Mouse (Mus musculus): ENCODE measurements at regions not wholly inside any gene's neighbourhood (a gene's known extent, or its start where the extent isn't known, plus 50 kb on each side); places are given as distances from the start of the nearest gene placed in this dataset.

DNA sequence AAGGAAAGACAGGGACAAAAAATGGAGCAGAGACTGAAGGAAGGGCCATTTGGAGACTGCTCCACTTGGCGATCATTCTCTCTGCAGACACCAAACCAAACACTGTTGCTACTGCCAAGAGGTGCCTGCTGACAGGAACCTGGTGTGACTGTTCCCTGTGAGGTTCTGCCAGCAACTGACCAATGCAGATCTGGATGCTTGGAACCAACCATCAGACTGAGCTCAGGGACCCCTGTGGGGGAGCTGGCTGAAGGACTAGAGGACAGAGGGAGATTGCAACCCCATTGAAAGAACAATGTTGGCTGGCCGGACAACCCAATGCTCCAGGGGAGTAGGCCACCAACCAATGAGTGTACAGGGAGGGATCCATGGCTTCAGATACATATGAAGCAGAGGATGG is 139.2 kb upstream of the Cep126 start:
- DNase-seq (ENCODE audit: low read depth, low spot score) = peak; percentile 28

DNA sequence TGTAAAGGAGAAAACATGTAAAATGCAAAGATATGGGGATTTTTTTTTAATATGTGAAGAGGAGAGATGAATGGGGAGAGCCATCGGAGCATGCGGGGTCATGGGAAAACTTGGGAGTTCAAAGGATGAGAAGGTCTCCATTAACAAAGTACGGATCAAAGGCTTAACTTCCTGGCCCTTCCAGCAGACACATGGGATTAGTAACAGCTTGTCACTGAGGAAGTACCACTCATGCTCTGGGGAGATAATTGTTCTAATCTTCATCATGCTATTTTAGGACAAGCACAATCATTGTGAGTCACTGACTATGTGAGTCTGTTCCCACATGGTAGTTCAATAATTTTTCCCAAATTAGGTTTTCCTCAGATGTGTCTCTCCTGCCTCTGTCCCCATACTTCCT is 115.4 kb upstream of the Cep126 start:
- DNase-seq (ENCODE audit: low read depth, low spot score) = peak; percentile 38

DNA sequence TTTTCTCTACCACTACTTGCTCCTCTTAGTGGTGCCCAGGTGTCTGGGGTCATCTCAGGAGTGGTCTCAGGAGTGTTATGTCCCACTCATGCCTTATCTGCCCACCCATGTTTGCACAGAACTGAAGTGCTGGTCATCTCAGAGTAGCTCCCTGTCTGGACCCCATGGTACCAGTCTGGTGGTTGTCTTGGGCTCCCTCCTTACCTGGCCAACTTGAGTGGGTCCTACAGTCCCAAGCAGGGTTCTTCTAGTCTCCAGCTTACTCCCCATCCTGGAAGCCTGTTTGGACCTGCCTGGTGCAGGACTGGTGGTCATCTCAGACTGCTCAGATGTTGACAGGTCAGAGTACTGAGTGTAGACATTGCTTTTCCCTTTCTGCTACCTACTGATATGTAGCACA is 94.0 kb upstream of the Cep126 start:
- no peak for DNase-seq (ENCODE audit: low read depth, low spot score)

- peak; percentile 60 for DNase-seq (ENCODE audit: low read depth, low spot score)
These were observed 92.3 kb upstream of the Cep126 start for GRCm38 (mm10) chr9:8226415-8226814.

GRCm38 (mm10) chr9:8208855-8209254 is 74.8 kb upstream of the Cep126 start:
- peak; percentile 71 for DNase-seq (ENCODE audit: low read depth, low spot score)

DNA sequence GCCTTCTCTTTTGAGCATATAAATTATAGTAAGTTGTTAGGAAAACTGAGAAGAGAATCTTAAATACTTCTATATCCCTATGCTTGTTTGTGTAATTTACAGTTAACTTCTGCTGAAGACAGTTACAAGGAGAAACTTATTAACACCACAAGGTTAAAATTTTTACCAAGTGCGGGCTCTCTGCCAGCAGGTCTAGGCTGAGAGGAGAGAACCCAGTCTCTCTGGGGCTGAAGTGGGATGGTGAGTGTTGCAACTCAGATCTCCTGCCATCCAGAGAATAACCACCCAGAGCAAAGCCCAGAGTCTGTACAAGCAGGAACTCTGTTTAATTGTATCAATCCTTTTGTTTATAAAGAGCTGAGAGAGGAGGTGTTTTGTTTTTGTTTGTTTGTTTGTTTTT is 51.3 kb upstream of the Cep126 start:
- DNase-seq (ENCODE audit: low read depth, low spot score) = no peak
